Mouse (Mus musculus) ES-Bruce4 (cell line): Measurements from ENCODE around the gene Mpzl3.

ENCODE experiments used
- EP300 ChIP-seq: IDR thresholded peaks from 2 replicates; pipeline ENCODE4 v1.6.1; 2011; ENCODE audit warnings: low read depth, low read length; ENCODE audit not compliant: insufficient read depth
- POLR2A ChIP-seq: IDR thresholded peaks from one replicate; pipeline ENCODE4 v1.8.1; 2011; ENCODE audit warnings: low read length; ENCODE audit not compliant: insufficient read depth

DNA sequence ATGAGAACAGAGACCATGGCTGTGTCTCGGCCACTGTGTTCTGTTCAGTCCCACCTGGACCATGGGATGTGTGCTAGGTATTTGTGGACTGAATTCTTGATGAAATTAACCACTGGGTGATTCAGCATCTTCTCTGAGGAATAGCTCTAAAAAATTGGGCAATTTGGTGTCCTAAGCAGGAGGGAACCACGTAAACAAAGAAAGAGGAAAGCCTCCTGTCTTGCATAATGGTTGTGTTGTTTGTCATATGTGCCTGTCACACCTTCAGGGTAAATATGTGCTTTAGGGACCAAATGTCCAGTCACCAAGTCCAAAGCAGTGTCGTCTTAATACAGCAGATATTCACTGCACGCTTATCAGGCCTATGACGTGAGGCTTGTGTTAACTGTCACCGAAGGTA, 9.4 kb downstream of the Mpzl3 start:
- no peak for TF ChIP-seq POLR2A
- TF ChIP-seq EP300 = no peak
